Mouse (Mus musculus): ENCODE data around the gene Mrpl2.

- TF ChIP-seq CTCF (IDR thresholded peaks at IDR 0.05; ENCODE audit: low read depth, low read length) (no peak), POLR2A (IDR thresholded peaks at IDR 0.05; ENCODE audit: extremely low read depth, insufficient read depth, low read length) (no peak)
Observed at GRCm38 (mm10) chr17:46678416-46678815, 32.4 kb downstream of the Mrpl2 start, which contains the start of gene Mea1.

Measured in liver, adult 2 months (tissue).